Mouse (Mus musculus) cerebellum, adult 2 months (tissue): ENCODE measurements around the gene Fastk.

ENCODE experiments used
- CTCF ChIP-seq: fragments of 200-500 bp; IDR thresholded peaks from 2 replicates; pipeline ENCODE4 v1.5.1; 2011; ENCODE audit warnings: low read depth, mild to moderate bottlenecking, control low read depth, low read length, moderate library complexity, borderline replicate concordance; ENCODE audit not compliant: insufficient read depth
- POLR2A ChIP-seq: fragments of 200-500 bp; IDR thresholded peaks from 2 replicates; pipeline ENCODE4 v1.6.1; 2011; ENCODE audit warnings: low read length, control low read depth, borderline replicate concordance; ENCODE audit not compliant: insufficient read depth

GRCm38 (mm10) chr5:24400911-24401605, 44.0 kb downstream of the Fastk start:
- TF ChIP-seq POLR2A: no peak
- no peak for TF ChIP-seq CTCF
